Mouse (Mus musculus) stomach, postnatal 0 days (tissue): ENCODE measurements around the gene Samd8. TPM values are rescaled to one million over a fixed set of nuclear protein-coding genes. Genes with fewer than 3 reads are reported as not detected.

Experiments
- ATAC-seq: fragments of 200-750 bp; cut with Nextera tagmentation; 2 replicates; pipeline ENCODE4 v1.8.0; 2017; ENCODE audit not compliant: low FRiP score, low TSS enrichment
- DNase-seq: peaks from one replicate; pipeline ENCODE4 v3.0.0-alpha.2; 2016; ENCODE audit warnings: low spot score
- H3K27ac ChIP-seq: fragments of 300-500 bp; sonication (generic); replicated peaks from 2 replicates; pipeline ENCODE4 v1.5.1; 2014; ENCODE audit warnings: mild to moderate bottlenecking, control low read depth
- H3K27me3 ChIP-seq: fragments of 300-500 bp; sonication (generic); 2 replicates; pipeline ENCODE4 v1.6.1; 2014; ENCODE audit warnings: low read length; ENCODE audit not compliant: control insufficient read depth, insufficient read depth
- H3K36me3 ChIP-seq: fragments of 300-500 bp; sonication (generic); 2 replicates; pipeline ENCODE4 v1.6.1; 2014; ENCODE audit warnings: low read length, mixed read lengths; ENCODE audit not compliant: control insufficient read depth, insufficient read depth
- H3K4me1 ChIP-seq: fragments of 300-500 bp; sonication (generic); replicated peaks from 2 replicates; pipeline ENCODE4 v1.6.1; 2014; ENCODE audit warnings: antibody characterized with exemption; ENCODE audit not compliant: control insufficient read depth, insufficient read depth
- H3K4me2 ChIP-seq: fragments of 300-500 bp; sonication (generic); replicated peaks from 2 replicates; pipeline ENCODE4 v1.6.1; 2014; ENCODE audit warnings: low read depth, mild to moderate bottlenecking, control low read depth, moderate library complexity
- H3K4me3 ChIP-seq: fragments of 300-500 bp; sonication (generic); 2 replicates; pipeline ENCODE4 v1.5.1; 2014; ENCODE audit warnings: low read depth, low read length, control low read depth
- H3K9ac ChIP-seq: fragments of 300-500 bp; sonication (generic); 2 replicates; pipeline ENCODE4 v1.6.1; 2014; ENCODE audit warnings: mild to moderate bottlenecking, low read length, control low read depth, mixed read lengths
- H3K9me3 ChIP-seq: fragments of 300-500 bp; sonication (generic); 2 replicates; pipeline ENCODE4 v1.6.1; 2016; ENCODE audit warnings: low read length; ENCODE audit not compliant: control insufficient read depth
- CTCF ChIP-seq: IDR thresholded peaks from 2 replicates; pipeline ENCODE4 v1.5.1; 2016; ENCODE audit warnings: antibody characterized with exemption, low read depth, mild to moderate bottlenecking, moderate library complexity
- EP300 ChIP-seq: optimal IDR thresholded peaks from 2 replicates; pipeline ENCODE3; 2016; ENCODE audit warnings: antibody characterized with exemption
- WGBS: fragments of 180-500 bp; shearing (Covaris S2); extraction: QIAGEN DNeasy Blood & Tissue Kit; methylation state at CpG from one replicate; pipeline ENCODE4 v1.1.7; 2014; 5-methylcytosine and 5-hydroxymethylcytosine counted together
- polyA plus RNA-seq: library from polyadenylated mRNA; unstranded; fragments of >200 nt; fragmentation: Nextera tagmentation; extraction: Ambion mirVana; gene quantifications from 2 replicates; pipeline ENCODE4 v1.2.1, GENCODE M21; 2015

Samd8 gene
- polyA plus RNA-seq, 1 experiment from 2014 or later, result 15.3 TPM

DNA sequence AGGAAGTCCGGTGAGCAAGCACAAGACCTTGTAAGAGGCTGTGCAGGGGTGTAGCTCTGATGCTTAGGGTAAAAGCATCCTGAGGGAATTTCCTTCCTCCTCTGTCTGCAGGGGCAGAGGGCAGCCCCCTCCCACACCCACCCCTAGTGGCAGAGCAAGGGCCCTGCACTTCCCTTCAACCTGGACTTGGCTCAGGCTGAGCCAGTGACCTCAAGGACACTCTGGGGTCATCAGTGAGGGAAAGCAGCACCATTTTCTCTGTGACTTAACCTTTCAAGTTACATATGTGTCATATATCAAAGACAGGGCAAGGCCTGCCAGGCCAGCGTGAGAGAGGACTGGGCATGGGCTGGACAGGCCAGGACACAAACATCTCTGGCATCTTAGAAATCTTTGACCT lies 40.8 kb upstream of the Samd8 start:
- H3K4me1 ChIP-seq, result 0 out of 2 replicates have a peak, but pooled peaks cover 3% of the 10 kb centered on the region
- no peak overlapping the region for H3K4me2 ChIP-seq
- H3K4me3 ChIP-seq, result no peak overlapping the region
- ATAC-seq (no peak), DNase-seq (no peak)
- H3K27me3 ChIP-seq, result no peaks in the 10 kb centered on the region
- H3K27ac ChIP-seq, result no peak overlapping the region
- 62% methylated on average over 2 of the region's 2 CpGs for WGBS
- H3K9ac ChIP-seq, result no peak overlapping the region
- no peaks in the 10 kb centered on the region for H3K36me3 ChIP-seq
- no peaks in the 10 kb centered on the region for H3K9me3 ChIP-seq
- TF ChIP-seq EP300 (no peak), CTCF (peak; percentile 25)

- ATAC-seq, result no peak
- Histone ChIP-seq H3K4me1 (0 out of 2 replicates have a peak, but pooled peaks cover 3% of the 10 kb centered on the region), H3K4me3 (no peak overlapping the region), H3K36me3 (no peaks in the 10 kb centered on the region), H3K9ac (no peak overlapping the region), H3K27ac (no peak overlapping the region), H3K4me2 (no peak overlapping the region), H3K27me3 (no peaks in the 10 kb centered on the region), H3K9me3 (no peaks in the 10 kb centered on the region)
- no peak for TF ChIP-seq CTCF
- no peak for TF ChIP-seq EP300
- 51% methylated on average over 2 of the region's 2 CpGs for WGBS
- no peak for DNase-seq
These were observed 39.1 kb upstream of the Samd8 start for GRCm38 (mm10) chr14:21711231-21711630.

DNA sequence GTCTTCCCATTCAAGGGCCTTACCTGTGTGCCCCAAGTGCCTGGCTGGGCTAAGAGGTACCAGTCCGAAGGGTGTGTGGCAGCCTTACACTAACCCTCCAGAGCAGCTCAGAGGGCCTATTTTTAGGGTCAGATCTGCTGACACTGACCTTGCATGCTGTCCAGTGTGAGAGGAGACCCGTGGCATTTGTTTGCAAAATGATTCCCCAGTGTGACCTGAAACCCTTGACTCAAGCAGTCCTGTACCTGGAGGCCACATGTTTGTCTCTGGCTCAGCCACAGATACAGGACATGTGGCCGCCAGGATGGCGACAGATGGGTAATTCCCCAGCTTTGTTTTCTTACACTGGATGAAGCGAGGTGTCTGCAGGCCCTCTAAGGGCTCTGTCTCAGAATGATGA lies 35.8 kb upstream of the Samd8 start, which contains the start of gene Dupd1:
TSS of gene Dupd1 (minus strand) at position 91 of the 400 bp plus-strand sequence.
- Histone ChIP-seq H3K36me3 (no peaks in the 10 kb centered on the region), H3K27ac (no peak within 1 kb of the TSS), H3K9ac (no peak within 1 kb of the TSS), H3K4me3 (no peak within 1 kb of the TSS), H3K4me2 (no peak within 1 kb of the TSS), H3K4me1 (no peaks in the 10 kb centered on the region), H3K27me3 (no peaks in the 10 kb centered on the region), H3K9me3 (no peaks in the 10 kb centered on the region)
- DNase-seq (no peak), ATAC-seq (no peak)
- TF ChIP-seq EP300 (no peak), CTCF (no peak)
- 79% methylated on average over 5 of the region's 5 CpGs for WGBS

- no peak overlapping the region for H3K4me2 ChIP-seq
- H3K27ac ChIP-seq, result no peak overlapping the region
- H3K9ac ChIP-seq, result no peak overlapping the region
- TF ChIP-seq EP300, result no peak
- no peak for TF ChIP-seq CTCF
- H3K27me3 ChIP-seq, result no peaks in the 10 kb centered on the region
- H3K4me1 ChIP-seq, result no peaks in the 10 kb centered on the region
- DNase-seq (no peak), ATAC-seq (no peak)
- H3K4me3 ChIP-seq, result no peak overlapping the region
- H3K9me3 ChIP-seq, result no peaks in the 10 kb centered on the region
- 27% methylated on average over 17 of the region's 17 CpGs for WGBS
- H3K36me3 ChIP-seq, result no peaks in the 10 kb centered on the region
These were observed 30.5 kb upstream of the Samd8 start for GRCm38 (mm10) chr14:21719646-21720383.

GRCm38 (mm10) chr14:21720430-21721205 lies 29.7 kb upstream of the Samd8 start:
- H3K4me1 ChIP-seq, result no peaks in the 10 kb centered on the region
- no peaks in the 10 kb centered on the region for H3K36me3 ChIP-seq
- WGBS, result 76% methylated on average over 4 of the region's 4 CpGs
- no peak overlapping the region for H3K4me2 ChIP-seq
- TF ChIP-seq EP300, result no peak
- no peak overlapping the region for H3K4me3 ChIP-seq
- no peaks in the 10 kb centered on the region for H3K9me3 ChIP-seq
- H3K27ac ChIP-seq, result no peak overlapping the region
- ATAC-seq (no peak), DNase-seq (no peak)
- no peaks in the 10 kb centered on the region for H3K27me3 ChIP-seq
- H3K9ac ChIP-seq, result no peak overlapping the region
